Mouse (Mus musculus): ENCODE data around the gene Aff3.

Gene Aff3

DNA sequence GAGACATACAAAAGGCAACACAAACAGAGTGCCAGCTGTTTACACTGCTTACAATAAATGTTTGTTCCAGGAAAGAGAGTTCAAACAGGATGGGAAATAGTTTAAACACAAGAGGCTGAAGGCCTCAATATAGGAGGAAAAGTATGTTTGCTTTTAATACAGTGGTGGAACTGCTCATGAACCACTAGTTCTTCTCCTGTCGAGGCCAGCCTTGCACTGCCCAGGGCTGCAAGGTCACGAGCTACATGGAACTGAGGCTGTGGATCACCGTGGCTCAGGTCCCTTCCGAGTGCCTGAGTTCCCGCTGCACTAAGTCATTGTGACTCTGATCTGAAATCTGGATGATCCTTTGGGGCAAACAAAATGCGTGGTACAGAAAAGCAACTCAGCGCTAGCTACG lies 73.6 kb downstream of the Aff3 start:
- no peak for DNase-seq

- no peak for DNase-seq
Measured at GRCm38 (mm10) chr1:38588741-38589140, 76.0 kb downstream of the Aff3 start.

DNA sequence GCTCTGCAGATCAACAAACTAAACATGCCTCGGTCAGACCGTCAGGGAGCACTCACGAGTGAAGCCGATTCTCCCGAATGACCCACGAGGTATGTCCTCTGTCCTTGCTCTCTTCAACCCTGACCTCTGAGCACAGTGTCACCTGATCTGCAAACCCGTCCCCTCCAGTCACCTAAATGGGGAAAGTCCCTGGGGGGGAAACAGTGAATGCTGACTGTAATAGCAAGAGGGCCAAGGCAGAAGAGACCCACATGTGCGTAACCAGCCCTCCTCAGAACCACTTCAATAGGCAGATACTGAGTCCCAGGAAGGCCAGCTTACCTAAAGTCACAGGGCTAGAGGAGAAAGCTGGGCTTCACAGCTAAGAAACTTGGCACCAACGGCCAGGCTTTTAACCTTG lies 82.4 kb downstream of the Aff3 start:
- DNase-seq = no peak

- DNase-seq = no peak
Measured at GRCm38 (mm10) chr1:38580572-38580971, 84.2 kb downstream of the Aff3 start.

DNA sequence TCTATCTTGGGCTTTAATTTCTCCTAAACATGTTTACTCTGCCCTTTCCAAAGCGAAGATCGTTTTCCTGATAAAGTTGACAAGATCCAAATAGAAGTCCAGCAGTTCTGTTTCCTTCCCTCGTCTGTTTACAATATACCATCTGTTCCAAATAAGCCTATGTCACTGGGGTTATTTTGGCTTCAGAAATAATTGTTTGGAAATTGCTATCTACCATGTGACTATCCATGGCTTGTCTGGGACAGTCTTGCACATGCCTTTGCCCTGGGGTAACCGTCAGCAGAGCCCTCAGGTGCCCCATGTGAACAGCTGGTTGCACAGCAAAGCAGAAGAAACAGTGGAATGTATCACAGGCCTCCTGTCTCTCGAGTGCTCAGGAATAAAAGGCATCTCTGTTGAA lies 86.4 kb downstream of the Aff3 start:
- no peak for DNase-seq

DNA sequence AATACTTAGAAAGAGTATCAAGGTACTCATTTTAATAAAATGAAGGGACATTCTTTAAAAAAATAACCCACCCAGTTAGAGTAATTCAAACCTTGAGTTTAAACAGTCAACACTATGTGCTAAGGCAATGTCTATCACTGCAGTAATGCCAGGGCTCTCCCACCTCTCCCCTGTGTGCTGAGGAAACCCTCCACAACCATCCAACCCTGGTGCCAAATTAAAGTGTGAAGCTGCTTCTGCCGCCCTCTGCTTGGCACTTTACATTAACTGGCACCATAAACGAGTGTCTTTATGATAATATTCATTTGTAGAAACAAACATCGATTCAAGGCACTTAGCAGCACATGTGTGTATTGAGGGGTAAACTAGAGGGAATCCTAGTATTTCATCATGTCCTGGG lies 97.0 kb downstream of the Aff3 start:
- no peak for DNase-seq

- no peak for DNase-seq
Measured at GRCm38 (mm10) chr1:38566101-38566678, 98.6 kb downstream of the Aff3 start.

GRCm38 (mm10) chr1:38565295-38565777 lies 99.4 kb downstream of the Aff3 start:
- no peak for DNase-seq

DNA sequence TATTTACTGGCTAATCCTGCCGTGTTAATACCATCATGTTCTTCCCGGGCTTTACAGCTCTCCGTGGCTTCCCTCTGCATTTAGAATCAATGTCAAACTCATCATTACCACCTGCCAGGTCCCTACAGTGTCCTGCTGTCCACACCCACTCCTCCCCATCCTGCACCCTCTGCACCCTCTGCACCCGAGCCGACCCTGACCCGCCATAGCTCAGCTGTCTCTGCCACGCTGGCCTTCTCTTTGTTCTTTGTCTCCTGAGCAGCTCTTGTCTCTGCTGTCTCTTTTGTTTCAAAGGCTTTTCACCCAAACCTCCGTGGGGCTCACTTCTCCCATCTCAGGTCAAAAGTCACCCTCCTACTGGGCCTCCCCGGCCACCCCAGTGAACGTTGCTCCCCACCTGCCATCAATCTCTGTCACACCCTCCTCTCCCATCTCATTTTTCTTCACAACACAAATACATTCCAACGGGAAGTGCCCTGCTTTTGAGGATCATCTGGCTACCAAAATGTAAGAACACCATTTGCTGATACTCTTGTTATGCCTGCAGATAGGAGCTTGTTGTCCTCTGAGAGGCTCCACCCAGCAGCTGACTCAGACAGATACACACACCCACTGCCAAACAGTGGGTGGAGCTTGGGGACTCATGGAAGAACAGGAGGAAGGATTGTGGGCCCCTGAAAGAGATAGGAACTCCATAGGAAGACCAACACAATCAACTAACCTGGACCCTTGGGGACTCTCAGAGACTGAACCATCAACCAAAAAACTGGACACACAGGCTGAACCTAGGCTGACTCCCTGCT lies 102.2 kb downstream of the Aff3 start:
- DNase-seq = no peak

GRCm38 (mm10) chr1:38561331-38561730 lies 103.4 kb downstream of the Aff3 start:
- DNase-seq = no peak

GRCm38 (mm10) chr1:38560666-38561065 lies 104.1 kb downstream of the Aff3 start:
- no peak for DNase-seq

- DNase-seq = no peak
Measured at GRCm38 (mm10) chr1:38557615-38558014, 107.1 kb downstream of the Aff3 start.

DNA sequence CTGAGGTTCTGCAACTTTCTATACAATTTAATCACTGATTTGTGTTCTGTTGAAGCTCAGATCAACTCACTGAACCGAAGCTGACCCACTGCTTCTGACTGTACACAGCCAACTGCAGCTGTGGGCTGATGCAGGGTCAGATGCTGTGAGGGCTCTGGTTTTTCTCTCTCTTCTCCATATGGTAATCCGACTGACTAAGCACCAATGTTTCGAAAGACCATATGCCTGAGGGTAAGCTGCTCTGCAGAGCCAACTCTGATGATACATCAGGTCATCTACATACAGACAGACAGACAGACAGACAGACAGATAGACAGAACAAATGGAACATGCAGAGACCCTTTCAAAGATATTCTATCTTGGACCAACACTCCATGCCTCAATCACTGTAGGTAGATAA lies 110.2 kb downstream of the Aff3 start:
- DNase-seq = no peak

DNA sequence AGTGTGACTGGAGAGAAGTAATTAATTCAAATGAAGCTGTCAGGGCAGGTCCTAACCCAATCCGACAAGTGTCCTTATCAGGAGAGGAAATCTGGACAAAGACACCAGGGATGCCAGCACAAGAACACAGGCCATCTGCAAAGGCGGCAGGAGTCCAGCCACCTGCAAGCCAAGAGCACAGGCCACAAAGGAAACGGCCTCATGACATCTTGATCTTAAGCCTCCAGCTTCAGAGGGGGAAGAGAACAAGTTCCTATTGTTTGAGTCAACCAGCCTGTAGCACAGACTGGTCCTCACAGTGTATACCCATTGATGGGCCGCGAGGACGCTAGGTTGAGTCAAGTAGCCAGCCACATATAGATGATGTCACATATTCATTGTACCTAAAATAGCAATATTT lies 111.7 kb downstream of the Aff3 start:
- DNase-seq = no peak

DNA sequence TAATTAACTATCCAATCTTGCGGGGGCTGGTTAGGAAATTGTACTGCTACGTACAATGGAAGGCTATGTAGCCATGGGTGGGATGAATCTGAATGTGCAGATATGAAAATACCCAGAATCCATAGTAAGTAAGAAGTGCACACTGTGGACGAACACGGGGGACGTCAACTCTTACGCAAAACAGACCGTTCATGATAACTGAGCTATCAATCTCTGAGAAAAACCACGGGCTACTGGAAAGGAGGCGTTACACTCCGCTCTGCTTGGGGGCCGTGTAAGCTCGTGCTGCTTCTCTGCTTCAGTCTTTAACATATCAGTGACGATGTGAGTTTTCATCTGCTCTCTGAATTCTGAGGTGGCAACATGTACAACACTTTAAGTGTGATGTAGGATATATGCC lies 114.2 kb downstream of the Aff3 start:
- DNase-seq = no peak

GRCm38 (mm10) chr1:38548671-38549661 lies 115.8 kb downstream of the Aff3 start:
- no peak for DNase-seq

GRCm38 (mm10) chr1:38547685-38548084 lies 117.1 kb downstream of the Aff3 start:
- no peak for DNase-seq

DNA sequence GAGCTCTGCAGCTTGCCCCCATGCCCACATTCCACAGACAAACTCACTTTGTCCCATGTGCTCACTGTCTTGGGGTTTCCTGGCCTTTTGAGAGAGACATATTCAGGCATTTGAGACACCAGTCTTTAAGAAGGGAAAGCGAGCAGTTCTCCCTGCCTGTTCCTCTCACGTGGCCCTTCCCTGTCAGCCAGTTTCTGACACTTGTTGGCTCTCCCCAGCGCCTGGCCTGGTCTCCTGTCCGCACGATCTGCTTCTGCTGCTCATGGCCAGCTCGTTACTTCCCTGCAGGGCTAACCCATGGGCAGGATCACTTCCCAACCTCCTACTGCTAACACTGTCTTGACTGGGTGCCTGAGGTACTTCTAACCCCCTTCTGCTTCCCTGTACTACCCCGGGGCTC lies 118.1 kb downstream of the Aff3 start:
- no peak for DNase-seq

- DNase-seq = no peak
Measured at GRCm38 (mm10) chr1:38545282-38545945, 119.3 kb downstream of the Aff3 start.

GRCm38 (mm10) chr1:38544501-38544900 lies 120.3 kb downstream of the Aff3 start:
- no peak for DNase-seq

DNA sequence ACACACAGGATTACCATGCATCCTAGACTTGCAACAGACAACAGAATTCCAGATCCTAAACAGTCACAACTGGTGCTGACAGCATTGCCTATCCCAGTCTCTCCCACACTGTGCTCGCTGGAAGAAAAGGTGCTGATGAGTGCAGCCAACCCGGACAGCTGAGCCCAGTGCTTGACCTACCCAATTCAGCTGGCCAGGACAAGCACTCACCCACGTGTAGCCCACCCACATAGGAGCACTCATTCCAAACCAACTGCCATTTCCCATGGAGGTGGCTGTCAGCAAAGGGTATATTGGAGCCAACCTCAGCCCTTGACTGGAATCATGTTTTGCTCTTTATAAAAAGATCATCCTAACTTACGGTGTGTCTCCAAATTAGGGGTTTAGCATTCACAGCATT lies 123.2 kb downstream of the Aff3 start:
- no peak for DNase-seq

- DNase-seq = no peak
Measured at GRCm38 (mm10) chr1:38536929-38537540, 127.7 kb downstream of the Aff3 start.

Data from thymus, postnatal 25 days (tissue).